Mouse (Mus musculus) intestine, postnatal 0 days (tissue): ENCODE results near the gene Creb3l2. TPM values are rescaled to one million over a fixed set of nuclear protein-coding genes. Genes with fewer than 3 reads are reported as not detected.

ENCODE experiments used
- ATAC-seq: fragments of 200-750 bp; cut with Nextera tagmentation; 2 replicates; pipeline ENCODE4 v1.8.0; 2017; ENCODE audit warnings: mild to moderate bottlenecking, moderate TSS enrichment, moderate library complexity
- H3K27ac ChIP-seq: fragments of 300-500 bp; sonication (generic); 2 replicates; pipeline ENCODE4 v1.5.1; 2014; ENCODE audit warnings: mild to moderate bottlenecking, low read depth, low read length, moderate library complexity
- H3K27me3 ChIP-seq: fragments of 300-500 bp; sonication (generic); replicated peaks from 2 replicates; pipeline ENCODE4 v1.6.1; 2014; ENCODE audit warnings: low read length, mixed read lengths; ENCODE audit not compliant: control insufficient read depth, insufficient read depth
- H3K36me3 ChIP-seq: fragments of 300-500 bp; sonication (generic); 2 replicates; pipeline ENCODE4 v1.6.1; 2014; ENCODE audit warnings: mild to moderate bottlenecking, moderate library complexity; ENCODE audit not compliant: control insufficient read depth, insufficient read depth
- H3K4me1 ChIP-seq: fragments of 300-500 bp; sonication (generic); replicated peaks from 2 replicates; pipeline ENCODE4 v1.6.1; 2014; ENCODE audit warnings: antibody characterized with exemption, low read length, mixed read lengths; ENCODE audit not compliant: control insufficient read depth, insufficient read depth
- H3K4me2 ChIP-seq: fragments of 300-500 bp; sonication (generic); replicated peaks from 2 replicates; pipeline ENCODE4 v1.6.1; 2014; ENCODE audit warnings: low read depth, mild to moderate bottlenecking, moderate library complexity
- H3K4me3 ChIP-seq: fragments of 300-500 bp; sonication (generic); 2 replicates; pipeline ENCODE4 v1.5.1; 2014; ENCODE audit warnings: low read depth, low read length
- H3K9ac ChIP-seq: fragments of 300-500 bp; sonication (generic); 2 replicates; pipeline ENCODE4 v1.6.1; 2014; ENCODE audit warnings: mild to moderate bottlenecking, low read depth, low read length
- H3K9me3 ChIP-seq: fragments of 300-500 bp; sonication (generic); 2 replicates; pipeline ENCODE4 v1.6.1; 2016; ENCODE audit warnings: mixed run types; ENCODE audit not compliant: control insufficient read depth
- CTCF ChIP-seq: sonication (generic); IDR thresholded peaks from 2 replicates; pipeline ENCODE4 v1.5.1; 2016; ENCODE audit warnings: low read depth, mild to moderate bottlenecking, control low read depth, antibody characterized with exemption, moderate library complexity
- WGBS: fragments of 180-500 bp; shearing (Covaris S2); extraction: QIAGEN DNeasy Blood & Tissue Kit; methylation state at CpG from one replicate; pipeline ENCODE4 v1.1.7; 2014; 5-methylcytosine and 5-hydroxymethylcytosine counted together
- polyA plus RNA-seq: library from polyadenylated mRNA; unstranded; fragments of >200 nt; fragmentation: Nextera tagmentation; extraction: Ambion mirVana; gene quantifications from 2 replicates; pipeline ENCODE4 v1.2.1, GENCODE M21; 2015

The Creb3l2 gene
- polyA plus RNA-seq, 1 experiment from 2014 or later, result 10.0 TPM

- Histone ChIP-seq H3K4me1 (peaks cover 4% of the 10 kb centered on the region; the same call in 1 of the 2 replicates), H3K36me3 (0 out of 2 replicates have a peak, but pooled peaks cover 5% of the 10 kb centered on the region), H3K4me2 (no peak overlapping the region), H3K27me3 (no peaks in the 10 kb centered on the region), H3K27ac (no peak overlapping the region), H3K9ac (no peak overlapping the region), H3K9me3 (no peaks in the 10 kb centered on the region), H3K4me3 (no peak overlapping the region)
- WGBS, result 85% methylated on average over 4 of the region's 4 CpGs
- no peak for ATAC-seq
- no peak for TF ChIP-seq CTCF
These were observed 45.8 kb downstream of the Creb3l2 start for GRCm38 (mm10) chr6:37396127-37396526.

- no peak overlapping the region for H3K9ac ChIP-seq
- WGBS, result 74% methylated on average over 6 of the region's 6 CpGs
These were observed 48.7 kb downstream of the Creb3l2 start for GRCm38 (mm10) chr6:37393263-37393662.

GRCm38 (mm10) chr6:37392262-37392661, 49.7 kb downstream of the Creb3l2 start:
- H3K9me3 ChIP-seq, result no peaks in the 10 kb centered on the region
- no peaks in the 10 kb centered on the region for H3K27me3 ChIP-seq
- no peak overlapping the region for H3K27ac ChIP-seq
- no peak for TF ChIP-seq CTCF
- no peak for ATAC-seq
- H3K4me2 ChIP-seq, result no peak overlapping the region
- H3K4me1 ChIP-seq, result peaks cover 3% of the 10 kb centered on the region; the same call in 1 of the 2 replicates
- 76% methylated on average over 6 of the region's 6 CpGs for WGBS
- H3K36me3 ChIP-seq, result 0 out of 2 replicates have a peak, but pooled peaks cover 5% of the 10 kb centered on the region
- no peak overlapping the region for H3K9ac ChIP-seq
- H3K4me3 ChIP-seq, result no peak overlapping the region

More at GRCm38 (mm10) chr6:37393263-37393662, 48.7 kb downstream of the Creb3l2 start:
- Histone ChIP-seq H3K36me3 (0 out of 2 replicates have a peak, but pooled peaks cover 5% of the 10 kb centered on the region), H3K4me2 (no peak overlapping the region), H3K9me3 (no peaks in the 10 kb centered on the region), H3K27ac (no peak overlapping the region), H3K27me3 (no peaks in the 10 kb centered on the region), H3K4me3 (no peak overlapping the region), H3K4me1 (peaks cover 3% of the 10 kb centered on the region; the same call in 1 of the 2 replicates)
- ATAC-seq, result no peak
- TF ChIP-seq CTCF, result no peak

GRCm38 (mm10) chr6:37391313-37391712, 50.6 kb downstream of the Creb3l2 start:
- Histone ChIP-seq H3K4me2 (no peak overlapping the region), H3K9ac (no peak overlapping the region), H3K4me3 (no peak overlapping the region), H3K36me3 (0 out of 2 replicates have a peak, but pooled peaks cover 3% of the 10 kb centered on the region), H3K4me1 (peaks cover 3% of the 10 kb centered on the region; the same call in 1 of the 2 replicates), H3K9me3 (no peaks in the 10 kb centered on the region), H3K27ac (no peak overlapping the region), H3K27me3 (no peaks in the 10 kb centered on the region)
- TF ChIP-seq CTCF, result no peak
- WGBS, result 66% methylated on average over 7 of the region's 7 CpGs
- no peak for ATAC-seq

DNA sequence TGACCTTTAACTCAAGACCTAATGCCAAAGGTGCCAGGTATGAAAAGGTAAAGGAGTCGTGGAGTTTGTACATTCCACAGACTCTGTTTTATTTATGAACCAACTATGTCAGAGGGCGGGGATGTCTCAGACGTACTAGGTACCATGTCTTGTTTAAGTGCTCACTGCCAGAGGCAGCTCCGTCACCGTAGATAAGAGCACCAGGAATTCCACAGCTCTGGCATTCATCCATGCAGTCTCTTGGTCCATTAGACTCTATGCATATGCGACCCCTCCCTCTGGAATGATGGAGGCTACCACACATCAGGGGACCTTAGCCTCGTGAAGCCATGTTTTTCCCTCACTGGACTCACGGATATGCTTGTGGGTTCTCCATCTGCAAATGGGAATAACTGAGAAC, 53.0 kb downstream of the Creb3l2 start:
- TF ChIP-seq CTCF, result no peak
- H3K27me3 ChIP-seq, result no peaks in the 10 kb centered on the region
- H3K36me3 ChIP-seq, result no peaks in the 10 kb centered on the region
- WGBS, result 34% methylated on average over 8 of the region's 8 CpGs
- H3K9ac ChIP-seq, result no peak overlapping the region
- ATAC-seq, result peak; percentile 73
- H3K4me3 ChIP-seq, result no peak overlapping the region
- no peak overlapping the region; the same call in 1 of the 2 replicates for H3K27ac ChIP-seq
- H3K4me1 ChIP-seq, result peaks cover 3% of the 10 kb centered on the region; the same call in 1 of the 2 replicates
- H3K9me3 ChIP-seq, result no peaks in the 10 kb centered on the region
- H3K4me2 ChIP-seq, result no peak overlapping the region

- Histone ChIP-seq H3K4me1 (peaks cover 3% of the 10 kb centered on the region; the same call in 1 of the 2 replicates), H3K36me3 (no peaks in the 10 kb centered on the region), H3K4me2 (no peak overlapping the region), H3K9me3 (no peaks in the 10 kb centered on the region), H3K9ac (no peak overlapping the region), H3K4me3 (no peak overlapping the region), H3K27me3 (no peaks in the 10 kb centered on the region), H3K27ac (no peak overlapping the region)
- no peak for TF ChIP-seq CTCF
- WGBS, result 48% methylated on average over 6 of the region's 6 CpGs
- ATAC-seq, result peak; percentile 68
These were observed 53.4 kb downstream of the Creb3l2 start for GRCm38 (mm10) chr6:37388501-37388900.
